Mouse (Mus musculus) stomach, postnatal 0 days (tissue): ENCODE data around the gene Efhd1. TPM values are rescaled to one million over a fixed set of nuclear protein-coding genes. Genes with fewer than 3 reads are reported as not detected.

Experiments used
- ATAC-seq: fragments of 200-750 bp; cut with Nextera tagmentation; 2 replicates; pipeline ENCODE4 v1.8.0; 2017; ENCODE audit not compliant: low FRiP score, low TSS enrichment
- DNase-seq: peaks from one replicate; pipeline ENCODE4 v3.0.0-alpha.2; 2016; ENCODE audit warnings: low spot score
- H3K27ac ChIP-seq: fragments of 300-500 bp; sonication (generic); replicated peaks from 2 replicates; pipeline ENCODE4 v1.5.1; 2014; ENCODE audit warnings: mild to moderate bottlenecking, control low read depth
- H3K27me3 ChIP-seq: fragments of 300-500 bp; sonication (generic); 2 replicates; pipeline ENCODE4 v1.6.1; 2014; ENCODE audit warnings: low read length; ENCODE audit not compliant: control insufficient read depth, insufficient read depth
- H3K36me3 ChIP-seq: fragments of 300-500 bp; sonication (generic); 2 replicates; pipeline ENCODE4 v1.6.1; 2014; ENCODE audit warnings: low read length, mixed read lengths; ENCODE audit not compliant: control insufficient read depth, insufficient read depth
- H3K4me1 ChIP-seq: fragments of 300-500 bp; sonication (generic); replicated peaks from 2 replicates; pipeline ENCODE4 v1.6.1; 2014; ENCODE audit warnings: antibody characterized with exemption; ENCODE audit not compliant: control insufficient read depth, insufficient read depth
- H3K4me2 ChIP-seq: fragments of 300-500 bp; sonication (generic); replicated peaks from 2 replicates; pipeline ENCODE4 v1.6.1; 2014; ENCODE audit warnings: low read depth, mild to moderate bottlenecking, control low read depth, moderate library complexity
- H3K4me3 ChIP-seq: fragments of 300-500 bp; sonication (generic); 2 replicates; pipeline ENCODE4 v1.5.1; 2014; ENCODE audit warnings: low read depth, low read length, control low read depth
- H3K9ac ChIP-seq: fragments of 300-500 bp; sonication (generic); 2 replicates; pipeline ENCODE4 v1.6.1; 2014; ENCODE audit warnings: mild to moderate bottlenecking, low read length, control low read depth, mixed read lengths
- H3K9me3 ChIP-seq: fragments of 300-500 bp; sonication (generic); 2 replicates; pipeline ENCODE4 v1.6.1; 2016; ENCODE audit warnings: low read length; ENCODE audit not compliant: control insufficient read depth
- CTCF ChIP-seq: IDR thresholded peaks from 2 replicates; pipeline ENCODE4 v1.5.1; 2016; ENCODE audit warnings: antibody characterized with exemption, low read depth, mild to moderate bottlenecking, moderate library complexity
- EP300 ChIP-seq: optimal IDR thresholded peaks from 2 replicates; pipeline ENCODE3; 2016; ENCODE audit warnings: antibody characterized with exemption
- WGBS: fragments of 180-500 bp; shearing (Covaris S2); extraction: QIAGEN DNeasy Blood & Tissue Kit; methylation state at CpG from one replicate; pipeline ENCODE4 v1.1.7; 2014; 5-methylcytosine and 5-hydroxymethylcytosine counted together
- polyA plus RNA-seq: library from polyadenylated mRNA; unstranded; fragments of >200 nt; fragmentation: Nextera tagmentation; extraction: Ambion mirVana; gene quantifications from 2 replicates; pipeline ENCODE4 v1.2.1, GENCODE M21; 2015

Efhd1 gene
- polyA plus RNA-seq, 1 experiment from 2014 or later, result 0.50 TPM

DNA sequence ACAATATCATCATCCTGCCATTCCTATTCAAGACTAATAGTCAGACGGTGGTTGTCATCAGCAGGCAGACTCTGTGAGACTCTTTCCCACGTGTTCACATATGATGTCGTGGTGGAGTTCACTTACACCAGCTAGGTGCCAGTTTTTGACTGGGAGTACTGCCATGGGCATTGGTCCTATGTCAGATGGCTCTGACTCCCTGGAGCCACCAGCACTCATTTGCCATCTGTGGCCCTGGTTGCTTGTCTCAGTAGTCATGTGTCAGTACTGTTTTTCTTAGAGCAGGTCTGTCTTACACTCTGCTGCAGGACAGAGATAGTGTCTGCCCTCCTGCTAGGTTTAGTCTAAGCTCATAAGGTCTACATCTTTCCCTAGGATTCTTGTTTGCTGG, 37.0 kb upstream of the Efhd1 start:
- Histone ChIP-seq H3K9ac (no peak overlapping the region), H3K36me3 (peaks cover 53% of the 10 kb centered on the region), H3K27ac (no peak overlapping the region), H3K4me1 (no peaks in the 10 kb centered on the region), H3K4me3 (no peak overlapping the region), H3K27me3 (no peaks in the 10 kb centered on the region), H3K9me3 (no peaks in the 10 kb centered on the region), H3K4me2 (no peak overlapping the region)
- DNase-seq (no peak), ATAC-seq (no peak)
- TF ChIP-seq CTCF (no peak), EP300 (no peak)
- WGBS, result 87% methylated on average over 3 of the region's 3 CpGs

DNA sequence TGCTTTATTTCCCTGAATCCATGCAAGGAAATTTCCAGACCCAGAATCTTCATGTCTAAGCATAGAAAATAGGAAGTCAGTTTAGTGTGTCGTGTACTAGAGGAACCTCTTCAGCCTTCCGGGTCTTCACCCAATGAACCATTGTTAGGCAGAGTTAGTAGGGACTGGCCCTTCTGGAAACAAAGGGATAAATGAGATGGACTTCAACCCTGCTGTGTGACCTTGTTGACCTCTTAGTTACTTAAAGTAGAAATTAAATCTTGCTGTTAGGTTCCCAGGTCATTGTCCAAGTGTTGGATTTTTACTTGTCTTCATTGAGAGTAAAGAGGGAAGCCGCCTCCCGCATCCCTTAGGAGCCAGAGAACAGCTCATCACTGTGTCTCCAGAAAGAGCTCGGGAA, 33.6 kb upstream of the Efhd1 start:
- TF ChIP-seq CTCF, result no peak
- no peak for TF ChIP-seq EP300
- no peak for ATAC-seq
- Histone ChIP-seq H3K4me1 (no peaks in the 10 kb centered on the region), H3K27me3 (no peaks in the 10 kb centered on the region), H3K36me3 (peaks cover 37% of the 10 kb centered on the region), H3K27ac (no peak overlapping the region), H3K4me3 (no peak overlapping the region), H3K9me3 (no peaks in the 10 kb centered on the region), H3K9ac (no peak overlapping the region), H3K4me2 (no peak overlapping the region)
- DNase-seq, result no peak
- WGBS, result 89% methylated on average over 5 of the region's 5 CpGs

DNA sequence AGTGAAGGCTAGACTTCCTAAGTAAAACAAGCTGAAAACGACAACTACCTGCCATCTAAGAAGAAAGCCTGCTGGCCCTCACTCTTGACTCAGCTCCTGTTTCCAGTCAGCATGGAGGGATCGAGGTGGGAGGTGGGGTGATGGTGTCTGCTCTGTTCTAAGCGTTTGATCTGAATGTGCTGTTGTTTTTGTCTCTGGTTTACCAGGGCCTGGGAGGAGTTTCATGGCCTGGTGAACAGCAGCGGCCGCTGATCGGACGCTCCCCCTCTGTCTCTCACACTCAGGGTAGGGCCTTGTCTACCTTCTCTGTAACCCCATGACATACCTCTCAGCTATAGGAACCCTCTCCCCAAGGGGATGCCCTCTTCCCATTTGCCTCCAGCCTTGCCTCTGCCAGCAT, 32.0 kb upstream of the Efhd1 start:
- 85% methylated on average over 7 of the region's 7 CpGs for WGBS
- Histone ChIP-seq H3K4me3 (no peak overlapping the region), H3K9ac (no peak overlapping the region), H3K27ac (no peak overlapping the region), H3K4me2 (no peak overlapping the region), H3K36me3 (peaks cover 23% of the 10 kb centered on the region; the same call in 1 of the 2 replicates), H3K9me3 (no peaks in the 10 kb centered on the region), H3K27me3 (no peaks in the 10 kb centered on the region), H3K4me1 (no peaks in the 10 kb centered on the region)
- ATAC-seq (no peak), DNase-seq (no peak)
- TF ChIP-seq CTCF (no peak), EP300 (no peak)

DNA sequence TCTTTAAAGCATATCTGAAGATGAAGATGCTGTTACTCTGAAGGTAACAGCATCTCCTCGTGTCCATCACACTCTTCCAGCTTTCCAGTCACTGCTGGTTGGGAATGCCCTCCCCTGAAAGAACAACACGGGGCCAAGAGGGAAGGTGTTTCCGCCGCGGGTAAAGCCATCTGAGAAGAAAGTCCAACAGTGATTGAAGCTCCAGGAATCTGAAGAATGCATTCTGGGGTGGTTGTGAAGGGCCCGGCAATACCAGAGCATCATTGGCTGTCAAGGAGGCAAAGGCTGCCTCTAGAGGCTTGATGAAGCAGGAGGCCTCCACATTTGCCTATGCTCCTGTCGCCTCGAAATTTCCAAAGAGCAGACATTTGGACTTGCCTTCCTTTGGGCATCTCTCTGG, 25.1 kb upstream of the Efhd1 start:
- no peak overlapping the region for H3K27ac ChIP-seq
- H3K9me3 ChIP-seq, result no peaks in the 10 kb centered on the region
- no peak for ATAC-seq
- H3K4me2 ChIP-seq, result no peak overlapping the region
- H3K27me3 ChIP-seq, result no peaks in the 10 kb centered on the region
- no peaks in the 10 kb centered on the region for H3K4me1 ChIP-seq
- TF ChIP-seq CTCF (no peak), EP300 (no peak)
- H3K36me3 ChIP-seq, result peaks cover 3% of the 10 kb centered on the region; the same call in 1 of the 2 replicates
- 51% methylated on average over 8 of the region's 8 CpGs for WGBS
- H3K4me3 ChIP-seq, result no peak overlapping the region
- DNase-seq, result no peak
- H3K9ac ChIP-seq, result no peak overlapping the region

DNA sequence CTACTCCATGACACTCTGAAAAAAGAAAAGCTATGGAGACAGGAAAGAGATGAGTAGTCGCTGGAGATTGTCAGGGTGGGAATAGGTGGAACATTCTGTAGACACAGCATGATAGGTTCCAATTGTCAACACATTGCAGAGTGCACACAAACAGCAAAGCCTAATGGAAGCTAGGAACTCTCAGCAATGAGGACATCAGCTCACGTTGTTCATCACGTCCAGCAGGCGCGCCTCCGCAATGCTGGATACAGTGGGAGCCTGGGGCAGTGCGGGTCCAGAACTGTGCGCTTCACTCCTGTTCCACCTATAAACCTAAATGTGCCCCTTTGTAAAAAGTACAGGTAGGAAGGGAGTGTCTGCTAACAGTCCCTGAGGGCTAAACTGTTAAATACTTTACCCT, 21.1 kb upstream of the Efhd1 start:
- H3K4me3 ChIP-seq, result no peak overlapping the region
- H3K9me3 ChIP-seq, result no peaks in the 10 kb centered on the region
- WGBS, result 87% methylated on average over 8 of the region's 8 CpGs
- H3K27me3 ChIP-seq, result no peaks in the 10 kb centered on the region
- H3K4me2 ChIP-seq, result no peak overlapping the region
- DNase-seq (no peak), ATAC-seq (no peak)
- H3K27ac ChIP-seq, result no peak overlapping the region
- H3K4me1 ChIP-seq, result no peaks in the 10 kb centered on the region
- peaks cover 3% of the 10 kb centered on the region; the same call in 1 of the 2 replicates for H3K36me3 ChIP-seq
- TF ChIP-seq EP300, result no peak
- no peak for TF ChIP-seq CTCF
- no peak overlapping the region for H3K9ac ChIP-seq

DNA sequence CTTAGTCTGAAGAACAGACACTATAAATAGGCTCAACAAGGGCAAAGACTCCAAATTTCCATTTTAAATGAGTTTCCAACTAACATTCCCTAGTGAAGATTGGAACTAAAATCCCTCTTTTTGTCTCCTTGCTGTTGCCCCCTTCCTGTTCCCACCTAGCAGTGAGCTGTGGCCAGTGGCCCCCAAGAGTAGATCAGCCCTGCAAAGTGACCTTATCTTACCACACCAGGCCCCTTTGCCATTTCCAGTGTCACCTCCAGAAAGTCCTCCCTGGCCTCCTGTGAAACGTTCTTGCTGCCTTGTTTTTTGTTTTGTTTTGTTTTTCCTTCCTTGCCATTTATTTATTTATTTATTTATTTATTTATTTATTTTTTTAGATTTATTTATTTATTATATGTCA, 18.7 kb upstream of the Efhd1 start:
- H3K4me2 ChIP-seq, result no peak overlapping the region
- no peaks in the 10 kb centered on the region for H3K4me1 ChIP-seq
- no peaks in the 10 kb centered on the region for H3K27me3 ChIP-seq
- DNase-seq (no peak), ATAC-seq (no peak)
- no peaks in the 10 kb centered on the region for H3K36me3 ChIP-seq
- no peak overlapping the region for H3K9ac ChIP-seq
- no peaks in the 10 kb centered on the region for H3K9me3 ChIP-seq
- no peak overlapping the region for H3K4me3 ChIP-seq
- TF ChIP-seq CTCF (no peak), EP300 (no peak)
- 15% methylated on average over 1 of the region's 1 CpGs for WGBS
- H3K27ac ChIP-seq, result no peak overlapping the region
